Mouse (Mus musculus) G1E (cell line): ENCODE data around the gene Nfatc2. TPM values are rescaled to one million over a fixed set of nuclear protein-coding genes. Genes with fewer than 3 reads are reported as not detected.

Experiments used
- ATAC-seq: 2 replicates; pipeline ENCODE4 v1.8.0; 2016; ENCODE audit warnings: mild to moderate bottlenecking; ENCODE audit not compliant: insufficient number of reproducible peaks, poor library complexity, low FRiP score, severe bottlenecking; ENCODE audit errors: extremely low read depth
- DNase-seq: peaks from one replicate; pipeline ENCODE4 v3.0.0; 2012; ENCODE audit warnings: low spot score
- H3K27me3 ChIP-seq: 2 replicates; pipeline ENCODE4 v1.6.1; 2012; ENCODE audit warnings: mild to moderate bottlenecking, low read length, inconsistent platforms; ENCODE audit not compliant: insufficient read depth
- H3K36me3 ChIP-seq: replicated peaks from 2 replicates; pipeline ENCODE3; 2012; ENCODE audit warnings: mild to moderate bottlenecking, inconsistent platforms
- H3K4me1 ChIP-seq: 2 replicates; pipeline ENCODE4 v1.6.1; 2012; ENCODE audit warnings: low read depth, low read length, inconsistent platforms, mixed read lengths; ENCODE audit not compliant: insufficient read depth
- H3K4me3 ChIP-seq: 2 replicates; pipeline ENCODE4 v1.5.1; 2012; ENCODE audit warnings: low read depth, mild to moderate bottlenecking, inconsistent platforms, low read length, moderate library complexity, mixed read lengths
- H3K9me3 ChIP-seq: replicated peaks from 2 replicates; pipeline ENCODE4 v1.6.1; 2012; ENCODE audit warnings: inconsistent platforms
- CTCF ChIP-seq: IDR thresholded peaks from 2 replicates; pipeline ENCODE4 v1.5.1; 2012; ENCODE audit warnings: low read depth, low read length, inconsistent platforms, mixed read lengths
- GATA1 ChIP-seq: IDR thresholded peaks from 2 replicates; pipeline ENCODE4 v1.6.1; 2012; ENCODE audit warnings: borderline replicate concordance, low read length, inconsistent platforms, mixed read lengths
- GATA2 ChIP-seq: IDR thresholded peaks from 2 replicates; pipeline ENCODE4 v1.6.1; 2012; ENCODE audit warnings: low read depth, low read length, inconsistent platforms, borderline replicate concordance
- POLR2AphosphoS5 ChIP-seq: IDR thresholded peaks from 2 replicates; pipeline ENCODE4 v1.6.1; 2012; ENCODE audit warnings: low read depth, low read length, inconsistent platforms; ENCODE audit not compliant: insufficient replicate concordance
- TAL1 ChIP-seq: conservative IDR thresholded peaks from 2 replicates; pipeline ENCODE4 v1.6.1; 2012; ENCODE audit warnings: low read depth, low read length, inconsistent platforms, mixed read lengths
- polyA plus RNA-seq: library from polyadenylated mRNA; stranded (reverse); fragments of >175 nt; gene quantifications from 2 replicates; pipeline ENCODE4 v1.2.3, GENCODE M21; 2012
- total RNA-seq, 2 experiments: library from RNA; stranded (forward) in 1 of 2; stranded (reverse) in 1 of 2; fragments of 200-1000 nt in 1 of 2; fragments of >200 nt in 1 of 2; fragmentation: Nextera tagmentation in 1 of 2; gene quantifications; 2 replicates each; pipeline ENCODE4 v1.2.3; 2014 to 2017

Nfatc2 gene
- total and polyA plus RNA-seq, 3 experiments: 0.27 TPM; not detected in 2

DNA sequence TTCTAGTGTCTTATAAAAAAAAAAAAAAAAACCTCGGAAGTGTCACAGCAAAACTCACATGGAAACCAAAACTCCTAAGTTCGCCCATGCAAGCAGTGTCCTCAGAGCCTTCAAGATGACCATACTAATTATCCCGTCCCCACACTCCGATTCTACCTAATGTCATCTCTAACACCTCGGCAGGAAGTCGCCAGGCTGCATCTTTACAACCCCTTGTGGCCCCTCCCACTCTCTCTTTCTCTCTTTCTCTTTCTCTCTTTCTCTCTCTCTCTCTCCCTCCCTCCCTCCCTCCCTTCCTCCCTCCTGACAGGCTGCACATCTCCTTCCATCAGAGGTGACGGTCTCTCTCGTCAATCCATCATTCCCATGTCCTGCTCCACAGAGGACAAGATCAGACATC is 44.4 kb downstream of the Nfatc2 start:
- TF ChIP-seq GATA2 (no peak), POLR2AphosphoS5 (no peak), GATA1 (no peak), TAL1 (no peak), CTCF (no peak)
- no peak for DNase-seq
- no peak for ATAC-seq
- Histone ChIP-seq H3K4me1 (no peaks in the 10 kb centered on the region; the same call in 1 of the 2 replicates), H3K36me3 (no peaks in the 10 kb centered on the region), H3K27me3 (no peaks in the 10 kb centered on the region; the same call in 1 of the 2 replicates), H3K4me3 (no peak overlapping the region), H3K9me3 (peaks cover 99% of the 10 kb centered on the region)

DNA sequence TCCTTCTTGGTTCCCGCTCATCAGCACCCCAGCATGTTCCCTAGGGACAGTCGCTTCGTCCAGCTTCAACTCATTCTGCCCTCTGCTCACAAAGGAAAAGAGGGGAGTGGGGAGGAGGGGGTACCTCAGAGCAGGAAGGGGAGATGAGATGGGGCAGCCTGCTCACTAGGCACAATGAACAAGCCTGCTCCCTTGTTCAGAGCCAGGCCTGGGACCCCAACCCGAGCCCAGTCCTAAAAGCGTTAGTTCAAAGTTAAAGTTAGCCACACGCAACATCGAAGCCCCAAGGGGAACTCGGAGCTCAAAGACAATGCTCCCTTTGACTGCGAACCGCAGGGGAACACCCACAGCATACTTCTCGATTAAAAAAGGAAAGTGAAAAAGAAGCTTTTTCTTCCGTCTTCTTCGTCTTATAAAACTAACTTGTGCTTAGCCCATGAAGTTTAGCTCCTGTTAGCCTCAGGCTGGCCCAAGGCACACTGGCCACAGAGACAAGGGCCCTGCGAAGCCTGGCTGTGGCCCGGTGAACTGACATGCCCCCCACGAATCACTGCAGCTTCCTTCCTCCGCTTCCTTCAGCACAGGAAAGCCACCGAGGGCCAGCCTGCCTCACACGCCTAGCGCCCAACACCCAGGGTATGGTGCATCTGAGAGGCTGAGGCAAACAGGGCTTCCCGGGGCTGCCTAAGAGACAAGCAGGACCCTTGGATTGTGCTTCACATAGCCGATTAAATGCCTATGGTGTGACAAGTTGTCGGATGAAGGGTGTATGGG is 45.4 kb downstream of the Nfatc2 start:
- H3K4me3 ChIP-seq: peak overlapping the region; percentile 22; the same call in 1 of the 2 replicates
- ATAC-seq: no peak
- TF ChIP-seq POLR2AphosphoS5: no peak
- TF ChIP-seq GATA2: no peak
- no peak for TF ChIP-seq CTCF

DNA sequence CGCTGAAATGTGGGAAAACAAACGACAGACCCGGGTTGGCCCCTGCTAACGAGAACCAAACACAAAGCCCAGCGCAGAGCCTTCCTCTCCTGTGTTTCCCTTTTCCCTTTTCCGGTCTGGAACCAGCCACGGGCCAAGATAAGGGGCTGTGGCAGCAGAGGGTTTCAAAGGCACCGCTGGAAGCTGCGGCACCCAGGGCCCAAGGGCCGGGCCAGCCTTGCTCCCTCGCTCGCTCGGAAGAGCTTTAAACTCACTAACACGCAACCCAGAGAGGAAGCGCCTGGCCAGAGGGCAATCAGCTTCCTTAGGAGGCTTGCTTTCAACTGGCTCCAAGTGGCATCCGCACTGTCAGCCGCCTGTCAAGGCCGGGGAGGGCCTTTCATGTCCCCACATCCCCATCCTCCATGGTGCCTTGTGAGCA is 47.9 kb downstream of the Nfatc2 start:
- peak overlapping the region; percentile 40; the same call in 1 of the 2 replicates for H3K4me3 ChIP-seq
- H3K27me3 ChIP-seq: no peaks in the 10 kb centered on the region; the same call in 1 of the 2 replicates
- H3K36me3 ChIP-seq: no peaks in the 10 kb centered on the region
- H3K4me1 ChIP-seq: no peaks in the 10 kb centered on the region; the same call in 1 of the 2 replicates
- ATAC-seq (no peak), DNase-seq (no peak)
- peaks cover 95% of the 10 kb centered on the region for H3K9me3 ChIP-seq
- no peak for TF ChIP-seq CTCF
- no peak for TF ChIP-seq POLR2AphosphoS5
- TF ChIP-seq TAL1: no peak
- no peak for TF ChIP-seq GATA2
- no peak for TF ChIP-seq GATA1

More for the DNA sequence above, 45.4 kb downstream of the Nfatc2 start:
- no peak for DNase-seq
- Histone ChIP-seq H3K4me1 (no peaks in the 10 kb centered on the region; the same call in 1 of the 2 replicates), H3K9me3 (peaks cover 99% of the 10 kb centered on the region), H3K27me3 (no peaks in the 10 kb centered on the region; the same call in 1 of the 2 replicates), H3K36me3 (no peaks in the 10 kb centered on the region)

DNA sequence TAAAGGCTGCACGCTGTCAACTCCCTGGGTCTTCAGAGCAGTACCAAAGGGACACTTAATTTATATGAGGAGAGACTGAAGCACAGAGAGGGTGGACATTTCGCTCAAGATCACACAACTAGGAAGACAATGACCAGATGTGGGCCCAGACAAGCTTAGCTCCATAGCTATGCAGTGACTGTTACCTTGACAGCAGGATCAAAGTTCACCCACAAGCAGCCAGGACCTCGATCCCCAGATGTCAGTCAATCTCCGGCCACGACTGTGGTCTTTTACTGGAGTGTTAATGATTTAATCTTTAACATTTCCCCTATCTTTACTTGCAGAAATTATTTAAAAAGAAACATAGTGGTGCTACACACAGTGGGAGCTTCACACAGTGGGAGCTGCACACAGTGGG is 49.1 kb downstream of the Nfatc2 start:
- TF ChIP-seq GATA2 (no peak), CTCF (no peak), POLR2AphosphoS5 (no peak), TAL1 (no peak), GATA1 (no peak)
- Histone ChIP-seq H3K36me3 (no peaks in the 10 kb centered on the region), H3K4me1 (no peaks in the 10 kb centered on the region; the same call in 1 of the 2 replicates), H3K9me3 (peaks cover 95% of the 10 kb centered on the region), H3K4me3 (no peak overlapping the region), H3K27me3 (no peaks in the 10 kb centered on the region; the same call in 1 of the 2 replicates)
- DNase-seq (no peak), ATAC-seq (no peak)

DNA sequence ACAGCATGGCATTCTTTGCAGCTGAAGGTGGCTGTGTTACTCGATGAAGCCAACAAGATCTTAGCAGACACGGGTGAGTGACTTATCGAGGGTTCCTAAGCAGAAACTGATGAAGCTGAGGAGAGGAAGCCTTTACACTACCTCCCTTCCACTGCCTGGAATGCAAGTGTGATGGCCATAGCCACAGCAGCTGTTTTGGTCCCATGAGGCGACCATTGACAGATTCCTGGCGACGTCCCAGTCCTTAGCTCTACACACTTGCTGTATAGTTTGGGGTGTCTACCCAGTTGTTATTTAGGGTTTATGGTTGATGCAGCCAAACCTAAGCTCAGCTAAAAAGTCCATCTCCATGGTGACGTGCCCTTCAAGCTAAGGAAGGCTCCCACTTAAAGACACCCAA is 50.2 kb downstream of the Nfatc2 start:
- TF ChIP-seq TAL1: no peak
- no peak for TF ChIP-seq CTCF
- no peak for TF ChIP-seq GATA1
- no peak for TF ChIP-seq POLR2AphosphoS5
- TF ChIP-seq GATA2: no peak
- ATAC-seq: no peak
- Histone ChIP-seq H3K27me3 (no peaks in the 10 kb centered on the region; the same call in 1 of the 2 replicates), H3K4me3 (no peak overlapping the region), H3K4me1 (no peaks in the 10 kb centered on the region), H3K9me3 (peaks cover 95% of the 10 kb centered on the region), H3K36me3 (no peaks in the 10 kb centered on the region)
- no peak for DNase-seq

DNA sequence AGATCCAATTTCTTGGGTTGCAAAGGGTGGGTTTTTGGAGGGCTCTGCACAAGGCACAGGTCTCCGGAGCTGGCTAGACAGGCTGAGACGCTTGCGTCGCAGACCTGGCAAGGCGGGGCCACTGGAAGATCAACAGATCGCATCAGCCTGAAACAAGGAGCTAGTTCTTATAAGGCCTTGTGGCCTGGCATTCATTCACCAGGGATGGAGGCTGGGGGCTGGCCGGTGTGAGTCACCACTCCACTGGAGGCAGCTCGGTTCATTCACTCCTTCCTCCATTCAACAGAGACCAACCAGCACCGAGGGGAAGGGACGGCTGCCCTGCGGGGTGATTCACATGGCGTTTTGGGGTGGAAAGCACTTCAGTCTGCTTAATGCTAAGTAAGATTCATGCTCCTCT is 52.1 kb downstream of the Nfatc2 start:
- TF ChIP-seq GATA1 (no peak), CTCF (no peak), TAL1 (no peak), GATA2 (no peak), POLR2AphosphoS5 (no peak)
- H3K4me3 ChIP-seq: no peak overlapping the region; the same call in 1 of the 2 replicates
- H3K4me1 ChIP-seq: no peaks in the 10 kb centered on the region
- H3K36me3 ChIP-seq: no peaks in the 10 kb centered on the region
- peaks cover 94% of the 10 kb centered on the region for H3K9me3 ChIP-seq
- DNase-seq: no peak
- H3K27me3 ChIP-seq: no peaks in the 10 kb centered on the region; the same call in 1 of the 2 replicates
- no peak for ATAC-seq

DNA sequence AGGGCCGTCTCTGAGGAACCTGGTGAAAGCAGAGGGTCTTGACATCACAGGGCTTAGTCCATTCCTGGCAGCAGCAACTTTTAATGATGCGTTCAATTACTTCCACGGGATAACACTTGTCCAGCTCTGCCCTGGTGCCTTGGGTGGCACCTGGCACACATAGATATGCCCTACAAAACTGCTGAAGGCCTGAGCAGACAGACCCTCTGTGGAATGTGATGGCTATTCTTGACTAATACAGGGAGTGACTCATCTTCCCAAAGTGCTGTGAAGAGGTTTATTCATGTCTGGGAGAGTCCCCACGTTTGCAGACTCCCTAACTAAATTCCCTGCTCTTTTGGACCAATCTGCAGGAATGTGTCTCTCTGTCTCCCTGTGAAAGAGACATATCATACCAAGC is 53.4 kb downstream of the Nfatc2 start:
- no peak for DNase-seq
- H3K27me3 ChIP-seq: no peaks in the 10 kb centered on the region
- no peaks in the 10 kb centered on the region for H3K4me1 ChIP-seq
- peaks cover 94% of the 10 kb centered on the region for H3K9me3 ChIP-seq
- no peak for ATAC-seq
- TF ChIP-seq TAL1 (no peak), GATA1 (no peak), GATA2 (no peak), CTCF (no peak), POLR2AphosphoS5 (no peak)
- H3K36me3 ChIP-seq: no peaks in the 10 kb centered on the region
- no peak overlapping the region for H3K4me3 ChIP-seq
